Mouse (Mus musculus) liver, embryonic 14.5 days (tissue): Measurements from ENCODE around the gene Kctd21.

Source experiments
- CTCF ChIP-seq: IDR thresholded peaks from 2 replicates; pipeline ENCODE4 v1.5.1; 2016; ENCODE audit warnings: antibody characterized with exemption, low read depth, control low read depth
- EP300 ChIP-seq: IDR thresholded peaks from 2 replicates; pipeline ENCODE4 v1.6.1; 2016; ENCODE audit warnings: antibody characterized with exemption, low read depth

GRCm38 (mm10) chr7:97313364-97313995, 18.6 kb upstream of the Kctd21 start:
- no peak for TF ChIP-seq CTCF
- TF ChIP-seq EP300 = no peak
